Mouse (Mus musculus): ENCODE measurements at regions not wholly inside any gene's neighbourhood (a gene's known extent, or its start where the extent isn't known, plus 50 kb on each side); places are given as distances from the start of the nearest gene placed in this dataset.

DNA sequence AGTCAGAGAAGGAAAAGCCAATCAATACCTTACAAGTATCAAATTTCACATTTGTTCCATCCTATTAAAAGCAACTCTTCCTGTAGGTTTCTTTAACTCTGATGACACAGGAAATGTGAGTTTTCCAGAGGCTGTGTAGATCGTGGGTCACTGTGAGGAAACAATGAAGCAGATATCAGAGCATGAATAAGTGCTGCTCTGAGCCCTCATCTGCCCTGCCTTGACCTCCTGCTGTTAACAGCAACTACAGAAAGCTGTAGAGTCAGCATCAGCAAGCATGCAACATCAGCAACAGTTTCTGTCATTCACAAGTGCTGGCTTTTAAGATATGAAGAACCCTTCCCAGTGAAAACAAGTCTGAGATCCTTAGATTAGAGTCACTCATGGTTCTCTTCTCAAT is 176.2 kb upstream of the A1bg start:
- H3K4me1 ChIP-seq = 0 out of 2 replicates have a peak, but pooled peaks cover 3% of the 10 kb centered on the region
- no peak overlapping the region for H3K27ac ChIP-seq (replicated peaks)
- WGBS = 17% methylated on average over 1 of the region's 1 CpGs
- no peak overlapping the region for H3K4me3 ChIP-seq (replicated peaks)
- no peaks in the 10 kb centered on the region for H3K36me3 ChIP-seq
- H3K9me3 ChIP-seq (replicated peaks) = no peaks in the 10 kb centered on the region
- H3K9ac ChIP-seq = no peak overlapping the region
- no peak for ATAC-seq (ENCODE audit: insufficient number of reproducible peaks, low FRiP score, low TSS enrichment, low read depth)
- no peaks in the 10 kb centered on the region for H3K27me3 ChIP-seq
- H3K4me2 ChIP-seq (replicated peaks) = no peak overlapping the region

DNA sequence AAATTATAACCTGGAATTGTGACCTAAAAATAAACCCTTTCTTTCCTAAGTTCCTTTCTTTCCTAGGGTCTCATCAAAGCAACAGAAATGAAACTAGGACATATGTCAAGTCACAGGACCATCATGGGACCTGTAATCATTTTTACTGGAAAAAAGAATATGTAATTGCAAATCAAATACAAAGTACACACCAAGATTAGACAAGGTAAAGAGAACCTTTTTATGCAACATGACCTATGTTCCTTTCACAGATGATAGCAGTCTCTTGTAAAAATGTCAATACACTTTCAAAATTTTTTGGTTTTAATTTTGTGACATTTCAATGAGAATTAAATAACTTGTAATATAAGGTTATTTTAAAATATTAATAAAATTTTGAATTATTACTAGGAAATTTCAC is 175.7 kb upstream of the A1bg start:
- Histone ChIP-seq H3K4me2 (replicated peaks) (no peak overlapping the region), H3K36me3 (no peaks in the 10 kb centered on the region), H3K4me1 (0 out of 2 replicates have a peak, but pooled peaks cover 3% of the 10 kb centered on the region), H3K9ac (no peak overlapping the region), H3K9me3 (replicated peaks) (no peaks in the 10 kb centered on the region), H3K27ac (replicated peaks) (no peak overlapping the region), H3K4me3 (replicated peaks) (no peak overlapping the region), H3K27me3 (no peaks in the 10 kb centered on the region)
- ATAC-seq (ENCODE audit: insufficient number of reproducible peaks, low FRiP score, low TSS enrichment, low read depth) = no peak

- no peak overlapping the region for H3K4me2 ChIP-seq (replicated peaks)
- WGBS = 72% methylated on average over 3 of the region's 3 CpGs
- ATAC-seq (ENCODE audit: insufficient number of reproducible peaks, low FRiP score, low TSS enrichment, low read depth) = no peak
- no peaks in the 10 kb centered on the region for H3K4me1 ChIP-seq
- no peaks in the 10 kb centered on the region for H3K36me3 ChIP-seq
- H3K27me3 ChIP-seq = no peaks in the 10 kb centered on the region
- no peak overlapping the region for H3K9ac ChIP-seq
- H3K9me3 ChIP-seq (replicated peaks) = no peaks in the 10 kb centered on the region
- no peak overlapping the region for H3K4me3 ChIP-seq (replicated peaks)
- no peak overlapping the region for H3K27ac ChIP-seq (replicated peaks)
Measured at GRCm38 (mm10) chr15:61096021-61096781, 173.4 kb upstream of the A1bg start.

GRCm38 (mm10) chr15:61055017-61055609 is 132.3 kb upstream of the A1bg start:
- Histone ChIP-seq H3K27me3 (no peaks in the 10 kb centered on the region), H3K36me3 (no peaks in the 10 kb centered on the region), H3K9ac (no peak overlapping the region), H3K4me1 (no peaks in the 10 kb centered on the region), H3K27ac (replicated peaks) (no peak overlapping the region), H3K9me3 (replicated peaks) (no peaks in the 10 kb centered on the region), H3K4me2 (replicated peaks) (no peak overlapping the region), H3K4me3 (replicated peaks) (no peak overlapping the region)
- 50% methylated on average over 7 of the region's 7 CpGs for WGBS
- ATAC-seq (ENCODE audit: insufficient number of reproducible peaks, low FRiP score, low TSS enrichment, low read depth) = no peak

DNA sequence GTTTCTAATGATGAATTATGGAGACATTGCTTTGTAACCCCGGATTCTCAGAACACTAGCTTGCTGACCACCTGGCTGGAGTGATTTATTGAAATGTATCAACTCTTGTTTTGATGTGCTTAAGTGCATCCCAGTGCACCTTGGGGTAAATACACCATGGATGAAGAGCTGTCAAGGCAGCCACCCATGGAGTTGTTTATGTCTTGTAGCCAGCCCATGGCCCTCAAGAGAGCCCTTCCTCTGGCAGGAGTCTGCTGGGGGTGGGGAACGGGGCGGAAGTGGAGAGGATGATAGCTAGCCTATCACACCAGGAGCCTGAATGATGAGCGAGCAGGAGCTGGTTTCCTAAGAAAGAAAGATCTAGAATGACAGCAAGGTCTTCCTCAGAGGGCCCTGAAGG is 128.6 kb upstream of the A1bg start:
- ATAC-seq (ENCODE audit: insufficient number of reproducible peaks, low FRiP score, low TSS enrichment, low read depth) = no peak
- Histone ChIP-seq H3K9me3 (replicated peaks) (no peaks in the 10 kb centered on the region), H3K4me3 (replicated peaks) (no peak overlapping the region), H3K4me2 (replicated peaks) (no peak overlapping the region), H3K36me3 (no peaks in the 10 kb centered on the region), H3K4me1 (no peaks in the 10 kb centered on the region), H3K27me3 (no peaks in the 10 kb centered on the region), H3K27ac (replicated peaks) (no peak overlapping the region), H3K9ac (no peak overlapping the region)
- WGBS = 78% methylated on average over 4 of the region's 4 CpGs

- Histone ChIP-seq H3K4me3 (replicated peaks) (no peak overlapping the region), H3K4me2 (replicated peaks) (no peak overlapping the region), H3K36me3 (no peaks in the 10 kb centered on the region), H3K27ac (replicated peaks) (no peak overlapping the region), H3K4me1 (no peaks in the 10 kb centered on the region), H3K27me3 (no peaks in the 10 kb centered on the region), H3K9ac (no peak overlapping the region), H3K9me3 (replicated peaks) (no peaks in the 10 kb centered on the region)
- ATAC-seq (ENCODE audit: insufficient number of reproducible peaks, low FRiP score, low TSS enrichment, low read depth) = no peak
- 63% methylated on average over 3 of the region's 3 CpGs for WGBS
Measured at GRCm38 (mm10) chr15:61009509-61009908, 86.7 kb upstream of the A1bg start.

DNA sequence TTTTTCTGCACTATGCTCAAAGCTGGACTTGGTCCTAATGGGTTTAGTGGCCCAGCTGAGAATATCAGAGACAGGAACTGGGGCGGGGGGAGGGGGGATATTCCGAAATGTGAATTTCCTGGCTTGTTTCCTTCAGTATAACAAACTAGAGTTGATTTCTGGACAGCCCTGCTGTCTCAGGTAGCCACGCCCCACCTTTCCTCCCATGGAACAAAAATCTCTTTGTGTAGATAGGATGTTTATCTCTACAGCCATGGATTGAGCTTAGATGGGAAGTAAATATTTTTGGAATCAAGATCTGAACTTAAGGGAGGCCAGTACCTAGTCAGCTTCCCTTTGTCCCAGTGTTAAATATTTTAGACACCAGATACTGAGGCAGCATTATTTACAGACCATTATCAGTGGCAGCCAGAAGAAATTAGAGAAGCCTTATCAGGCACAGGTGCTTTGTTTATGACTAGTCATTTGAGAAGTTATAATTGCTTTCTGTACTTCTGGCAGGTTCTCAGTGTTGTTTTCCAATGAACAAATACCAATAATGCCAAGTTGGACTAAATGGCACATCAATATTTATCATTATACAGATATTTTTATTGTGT is 84.7 kb upstream of the A1bg start:
- Histone ChIP-seq H3K27ac (replicated peaks) (no peak overlapping the region), H3K4me1 (no peaks in the 10 kb centered on the region), H3K36me3 (no peaks in the 10 kb centered on the region), H3K27me3 (no peaks in the 10 kb centered on the region), H3K4me2 (replicated peaks) (no peak overlapping the region), H3K9me3 (replicated peaks) (no peaks in the 10 kb centered on the region), H3K9ac (no peak overlapping the region), H3K4me3 (replicated peaks) (no peak overlapping the region)
- no peak for ATAC-seq (ENCODE audit: insufficient number of reproducible peaks, low FRiP score, low TSS enrichment, low read depth)
- 72% methylated on average over 3 of the region's 3 CpGs for WGBS

DNA sequence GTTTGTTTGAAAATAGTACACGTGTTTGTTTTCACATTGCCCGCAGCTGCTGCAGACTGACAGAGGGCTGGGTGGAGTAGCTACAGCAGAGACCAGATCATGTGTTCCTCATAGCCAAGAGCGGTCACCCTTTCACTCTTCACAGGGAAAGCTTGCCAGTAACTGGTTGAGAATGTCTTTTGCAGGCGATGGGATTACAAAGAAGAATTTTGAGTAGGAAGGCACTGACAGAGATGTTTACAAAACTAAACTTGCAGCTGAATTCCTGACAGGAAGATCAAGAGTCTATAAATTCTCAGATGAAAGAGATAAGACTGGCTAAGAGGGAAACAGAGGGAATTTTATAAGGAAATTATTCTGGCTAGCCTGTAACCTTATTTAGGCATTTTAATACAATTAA is 83.8 kb upstream of the A1bg start:
- no peaks in the 10 kb centered on the region for H3K27me3 ChIP-seq
- 35% methylated on average over 4 of the region's 4 CpGs for WGBS
- no peak for ATAC-seq (ENCODE audit: insufficient number of reproducible peaks, low FRiP score, low TSS enrichment, low read depth)
- H3K9ac ChIP-seq = no peak overlapping the region
- no peaks in the 10 kb centered on the region for H3K4me1 ChIP-seq
- no peaks in the 10 kb centered on the region for H3K36me3 ChIP-seq
- H3K4me3 ChIP-seq (replicated peaks) = no peak overlapping the region
- no peak overlapping the region for H3K4me2 ChIP-seq (replicated peaks)
- no peak overlapping the region for H3K27ac ChIP-seq (replicated peaks)
- no peaks in the 10 kb centered on the region for H3K9me3 ChIP-seq (replicated peaks)

GRCm38 (mm10) chr15:60993971-60994690 is 71.3 kb upstream of the A1bg start:
- no peaks in the 10 kb centered on the region for H3K4me1 ChIP-seq
- no peak overlapping the region for H3K9ac ChIP-seq
- H3K27ac ChIP-seq (replicated peaks) = no peak overlapping the region
- H3K36me3 ChIP-seq = no peaks in the 10 kb centered on the region
- no peaks in the 10 kb centered on the region for H3K27me3 ChIP-seq
- H3K9me3 ChIP-seq (replicated peaks) = no peaks in the 10 kb centered on the region
- 84% methylated on average over 4 of the region's 4 CpGs for WGBS
- no peak for ATAC-seq (ENCODE audit: insufficient number of reproducible peaks, low FRiP score, low TSS enrichment, low read depth)
- H3K4me2 ChIP-seq (replicated peaks) = no peak overlapping the region
- H3K4me3 ChIP-seq (replicated peaks) = no peak overlapping the region

DNA sequence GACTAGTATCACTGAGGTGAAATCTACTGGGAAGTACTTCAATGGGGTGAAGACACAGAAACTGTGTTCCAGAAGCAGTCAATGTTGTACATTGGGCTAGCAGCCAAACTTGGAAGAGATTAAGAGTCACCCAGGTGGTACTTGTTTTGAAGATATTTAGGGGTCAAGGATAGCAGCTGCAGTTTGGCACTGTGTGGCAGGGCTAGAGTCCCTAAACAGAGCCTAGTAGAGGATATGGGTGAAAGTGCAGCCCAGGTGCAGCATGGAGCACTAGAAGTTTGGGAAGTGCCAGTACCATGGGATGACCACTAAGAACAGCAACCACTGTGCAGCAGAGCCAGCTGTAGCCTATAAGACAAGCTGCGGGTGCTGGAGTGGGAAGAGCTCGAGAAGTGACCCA is 70.6 kb upstream of the A1bg start:
- no peak overlapping the region for H3K4me2 ChIP-seq (replicated peaks)
- H3K36me3 ChIP-seq = no peaks in the 10 kb centered on the region
- no peaks in the 10 kb centered on the region for H3K4me1 ChIP-seq
- no peaks in the 10 kb centered on the region for H3K9me3 ChIP-seq (replicated peaks)
- H3K4me3 ChIP-seq (replicated peaks) = no peak overlapping the region
- 86% methylated on average over 2 of the region's 2 CpGs for WGBS
- no peak for ATAC-seq (ENCODE audit: insufficient number of reproducible peaks, low FRiP score, low TSS enrichment, low read depth)
- H3K27ac ChIP-seq (replicated peaks) = no peak overlapping the region
- H3K9ac ChIP-seq = no peak overlapping the region
- H3K27me3 ChIP-seq = no peaks in the 10 kb centered on the region

GRCm38 (mm10) chr15:60982576-60982975 is 59.8 kb upstream of the A1bg start:
- Histone ChIP-seq H3K27me3 (no peaks in the 10 kb centered on the region), H3K9ac (no peak overlapping the region), H3K36me3 (no peaks in the 10 kb centered on the region), H3K4me2 (replicated peaks) (no peak overlapping the region), H3K4me3 (replicated peaks) (no peak overlapping the region), H3K4me1 (no peaks in the 10 kb centered on the region), H3K9me3 (replicated peaks) (no peaks in the 10 kb centered on the region), H3K27ac (replicated peaks) (no peak overlapping the region)
- ATAC-seq (ENCODE audit: insufficient number of reproducible peaks, low FRiP score, low TSS enrichment, low read depth) = no peak
- 67% methylated on average over 2 of the region's 2 CpGs for WGBS
